Mouse (Mus musculus) embryonic fibroblast, embryonic 13.5 days (primary cell): ENCODE measurements at regions not wholly inside any gene's neighbourhood (a gene's known extent, or its start where the extent isn't known, plus 50 kb on each side); places are given as distances from the start of the nearest gene placed in this dataset.

Source experiments
- CTCF ChIP-seq: IDR thresholded peaks from 2 replicates; pipeline ENCODE4 v1.5.1; 2011; ENCODE audit warnings: mild to moderate bottlenecking, control low read depth, low read length, moderate library complexity, borderline replicate concordance; ENCODE audit not compliant: insufficient read depth
- POLR2A ChIP-seq: IDR thresholded peaks from 2 replicates; pipeline ENCODE4 v1.6.1; 2011; ENCODE audit warnings: low read depth, mild to moderate bottlenecking, control low read depth, low read length, moderate library complexity

GRCm38 (mm10) chr3:36762847-36763246 is 72.9 kb upstream of the Trpc3 start:
- TF ChIP-seq POLR2A = no peak
- no peak for TF ChIP-seq CTCF
